Mouse (Mus musculus): ENCODE measurements around the gene Smoc1. TPM values are rescaled to one million over a fixed set of nuclear protein-coding genes. Genes with fewer than 3 reads are reported as not detected.

Smoc1 gene
- polyA plus RNA-seq, 1 experiment from 2014 or later, result 15.5 TPM

DNA sequence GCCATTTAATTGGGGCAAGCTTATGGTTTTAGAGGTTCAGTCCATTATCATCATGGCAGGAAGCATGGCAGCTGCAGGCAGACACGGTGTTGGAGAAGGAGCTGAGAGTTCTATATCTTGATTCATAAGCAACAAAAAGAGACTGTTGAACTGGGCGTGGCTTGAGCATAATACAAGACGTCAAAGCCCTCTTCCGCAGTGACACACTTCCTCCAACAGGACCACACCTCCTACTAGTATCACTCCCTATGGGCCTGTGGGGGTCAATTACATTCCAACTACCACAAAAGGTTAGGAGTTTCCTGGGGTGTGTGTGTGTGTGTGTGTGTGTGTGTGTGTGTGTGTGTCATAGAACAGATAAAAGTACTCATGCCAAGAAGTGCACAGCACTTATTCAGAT lies 25.7 kb upstream of the Smoc1 start:
- Histone ChIP-seq H3K9me3 (ENCODE audit: low read length) (no peaks in the 10 kb centered on the region), H3K4me3 (ENCODE audit: low read depth, low read length) (no peak overlapping the region), H3K4me2 (ENCODE audit: low read depth, low read length) (no peak overlapping the region), H3K36me3 (replicated peaks; ENCODE audit: insufficient read depth, low read length) (no peaks in the 10 kb centered on the region), H3K4me1 (ENCODE audit: insufficient read depth) (peaks cover 4% of the 10 kb centered on the region), H3K9ac (replicated peaks) (no peak overlapping the region), H3K27ac (ENCODE audit: low read depth) (no peak overlapping the region), H3K27me3 (ENCODE audit: insufficient read depth, low read length) (0 out of 2 replicates have a peak, but pooled peaks cover 3% of the 10 kb centered on the region)
- no peak for TF ChIP-seq EP300 (IDR thresholded peaks at IDR 0.05; ENCODE audit: low read depth)
- TF ChIP-seq CTCF (IDR thresholded peaks at IDR 0.05; ENCODE audit: low read depth), result no peak
- 59% methylated on average over 4 of the region's 4 CpGs for WGBS (ENCODE audit: insufficient replicate concordance)
- ATAC-seq (no peak), DNase-seq (no peak)

DNA sequence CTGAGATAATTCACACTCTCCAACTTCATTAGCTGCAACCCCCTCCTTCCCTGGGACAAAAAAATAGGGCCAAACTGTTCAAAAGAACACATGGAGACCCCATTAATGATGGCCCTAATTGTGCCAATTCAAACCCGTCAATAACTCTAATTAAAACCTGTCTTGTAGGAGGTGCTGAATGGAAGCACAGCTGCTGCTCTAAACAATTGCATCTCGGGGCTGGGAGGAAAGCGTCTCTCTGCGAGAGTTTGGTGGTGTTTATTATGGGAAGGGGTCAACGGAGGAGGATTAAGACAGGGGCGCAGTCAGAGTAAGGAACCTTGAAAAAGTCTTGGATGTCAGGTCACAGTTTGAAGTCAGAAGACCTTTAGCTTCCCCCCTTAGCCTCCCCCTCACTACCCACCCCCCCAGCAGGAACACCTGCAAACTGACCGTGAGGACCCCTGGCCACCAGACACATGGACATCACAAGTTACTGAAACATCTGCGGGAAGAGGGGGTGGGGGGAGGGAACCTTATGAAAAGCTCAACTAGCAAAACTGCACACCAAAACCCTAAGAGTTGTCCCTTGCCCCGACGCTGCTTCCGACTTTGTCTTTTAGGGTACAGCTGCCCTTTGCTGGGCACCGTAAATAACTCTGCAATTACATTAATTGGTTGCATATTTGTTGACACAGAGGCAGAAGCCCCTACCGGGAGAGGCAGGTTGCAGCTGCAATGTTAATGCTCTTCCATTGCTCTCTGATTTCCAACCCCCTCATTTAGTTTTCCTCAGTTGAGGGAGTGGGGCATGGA lies 23.6 kb upstream of the Smoc1 start:
- Histone ChIP-seq H3K4me2 (ENCODE audit: low read depth, low read length) (no peak overlapping the region), H3K9me3 (ENCODE audit: low read length) (no peaks in the 10 kb centered on the region), H3K9ac (replicated peaks) (no peak overlapping the region), H3K4me1 (ENCODE audit: insufficient read depth) (peaks cover 4% of the 10 kb centered on the region), H3K27ac (ENCODE audit: low read depth) (no peak overlapping the region), H3K4me3 (ENCODE audit: low read depth, low read length) (no peak overlapping the region), H3K36me3 (replicated peaks; ENCODE audit: insufficient read depth, low read length) (no peaks in the 10 kb centered on the region), H3K27me3 (ENCODE audit: insufficient read depth, low read length) (no peaks in the 10 kb centered on the region)
- TF ChIP-seq EP300 (IDR thresholded peaks at IDR 0.05; ENCODE audit: low read depth) (no peak), CTCF (IDR thresholded peaks at IDR 0.05; ENCODE audit: low read depth) (no peak)
- ATAC-seq (no peak), DNase-seq (no peak)
- 65% methylated on average over 13 of the region's 13 CpGs for WGBS (ENCODE audit: insufficient replicate concordance)

DNA sequence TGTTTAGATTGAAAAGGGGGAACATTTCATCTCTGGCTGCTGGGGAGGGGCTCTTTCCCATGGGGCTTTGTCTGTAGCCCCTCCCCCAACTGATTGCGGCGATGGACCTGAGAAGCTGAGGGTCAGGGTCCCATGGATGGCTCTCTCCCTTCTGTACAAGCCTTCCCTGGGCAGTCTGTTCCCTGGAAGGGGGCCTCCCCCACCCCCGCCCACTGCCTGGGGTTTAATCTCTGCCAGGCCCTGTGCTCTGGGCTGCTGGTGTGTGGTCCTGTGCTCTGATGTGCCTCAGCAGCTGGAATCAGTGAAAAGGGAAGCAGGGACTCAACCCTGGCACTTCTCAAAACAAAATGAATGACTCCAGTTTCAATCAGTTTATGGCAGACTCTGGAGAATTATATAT lies 16.8 kb upstream of the Smoc1 start:
- no peaks in the 10 kb centered on the region for H3K36me3 ChIP-seq (replicated peaks; ENCODE audit: insufficient read depth, low read length)
- H3K9ac ChIP-seq (replicated peaks), result no peak overlapping the region
- TF ChIP-seq EP300 (IDR thresholded peaks at IDR 0.05; ENCODE audit: low read depth), result no peak
- no peak for TF ChIP-seq CTCF (IDR thresholded peaks at IDR 0.05; ENCODE audit: low read depth)
- no peak overlapping the region for H3K4me3 ChIP-seq (ENCODE audit: low read depth, low read length)
- H3K27me3 ChIP-seq (ENCODE audit: insufficient read depth, low read length), result no peaks in the 10 kb centered on the region
- ATAC-seq (no peak), DNase-seq (no peak)
- WGBS (ENCODE audit: insufficient replicate concordance), result 43% methylated on average over 3 of the region's 3 CpGs
- no peaks in the 10 kb centered on the region for H3K9me3 ChIP-seq (ENCODE audit: low read length)
- no peak overlapping the region for H3K4me2 ChIP-seq (ENCODE audit: low read depth, low read length)
- H3K27ac ChIP-seq (ENCODE audit: low read depth), result no peak overlapping the region
- H3K4me1 ChIP-seq (ENCODE audit: insufficient read depth), result no peaks in the 10 kb centered on the region

DNA sequence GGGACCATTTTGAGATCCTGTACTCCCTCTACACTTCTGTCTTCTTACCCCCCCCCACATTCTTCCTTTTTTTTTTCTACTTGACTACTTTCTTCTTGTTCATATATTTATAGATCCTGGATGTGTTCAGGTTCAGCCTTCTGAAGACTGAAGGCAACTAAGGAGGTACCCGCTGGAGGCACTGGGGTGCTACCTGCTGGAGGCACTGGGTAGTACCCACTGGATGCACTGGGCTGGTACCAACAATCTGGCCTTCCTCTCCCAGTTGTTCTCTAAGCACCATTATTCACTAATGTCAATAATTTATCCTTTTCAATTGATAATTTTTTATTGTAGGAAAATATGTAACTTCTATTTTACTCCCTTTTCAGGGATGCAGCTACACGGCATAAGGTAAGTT lies 14.6 kb upstream of the Smoc1 start:
- DNase-seq, result no peak
- Histone ChIP-seq H3K4me2 (ENCODE audit: low read depth, low read length) (no peak overlapping the region), H3K36me3 (replicated peaks; ENCODE audit: insufficient read depth, low read length) (no peaks in the 10 kb centered on the region), H3K4me1 (ENCODE audit: insufficient read depth) (no peaks in the 10 kb centered on the region), H3K4me3 (ENCODE audit: low read depth, low read length) (no peak overlapping the region), H3K27ac (ENCODE audit: low read depth) (no peak overlapping the region), H3K9me3 (ENCODE audit: low read length) (no peaks in the 10 kb centered on the region), H3K27me3 (ENCODE audit: insufficient read depth, low read length) (no peaks in the 10 kb centered on the region), H3K9ac (replicated peaks) (no peak overlapping the region)
- ATAC-seq, result no peak
- TF ChIP-seq CTCF (IDR thresholded peaks at IDR 0.05; ENCODE audit: low read depth) (peak; percentile 29; the same call in 1 of the 2 replicates), EP300 (IDR thresholded peaks at IDR 0.05; ENCODE audit: low read depth) (no peak)
- 81% methylated on average over 2 of the region's 2 CpGs for WGBS (ENCODE audit: insufficient replicate concordance)

DNA sequence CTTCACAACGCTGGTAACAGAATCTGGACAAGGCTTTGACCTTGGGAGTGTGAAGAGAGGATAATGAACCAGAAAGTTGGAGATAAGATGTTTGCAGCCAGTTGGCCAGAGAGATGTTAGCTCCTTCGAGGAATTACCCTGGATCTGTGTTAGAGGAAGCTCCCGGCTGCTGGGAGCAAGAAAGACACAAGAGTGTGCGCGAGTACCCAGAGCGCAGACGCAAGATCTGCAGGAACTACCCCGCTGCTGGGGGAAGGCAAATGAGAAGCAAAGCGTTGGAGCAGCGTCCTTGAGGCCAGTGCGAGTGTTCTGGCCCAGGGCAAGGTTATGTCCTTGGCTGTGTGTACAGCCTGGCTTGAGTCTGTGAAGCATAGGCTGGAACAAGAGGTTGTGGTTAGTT lies 13.1 kb upstream of the Smoc1 start:
- H3K27me3 ChIP-seq (ENCODE audit: insufficient read depth, low read length), result no peaks in the 10 kb centered on the region
- DNase-seq, result no peak
- 63% methylated on average over 11 of the region's 11 CpGs for WGBS (ENCODE audit: insufficient replicate concordance)

DNA sequence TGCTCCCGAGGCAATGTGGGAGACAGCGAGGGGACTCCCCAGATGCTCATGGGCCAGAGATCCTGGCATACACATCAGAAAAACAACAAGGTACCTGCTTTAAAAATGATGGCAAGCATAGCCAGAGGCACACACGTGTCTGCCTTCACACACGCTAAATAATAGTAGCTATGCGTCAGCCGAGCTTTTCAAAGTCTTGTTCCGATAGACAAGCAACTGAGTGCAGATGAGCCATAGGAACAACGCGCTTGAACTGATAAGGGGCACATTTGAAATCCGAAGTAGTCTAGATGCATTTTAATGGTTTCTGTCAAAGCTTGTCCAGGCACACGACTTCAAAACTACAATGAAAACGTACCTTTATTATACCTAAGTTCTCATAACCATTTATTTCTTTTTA lies 9.0 kb upstream of the Smoc1 start:
- whole genome bisulfite sequencing (ENCODE audit: insufficient replicate concordance), result 84% methylated on average over 12 of the region's 12 CpGs
- Histone ChIP-seq H3K9ac (replicated peaks) (no peak overlapping the region), H3K4me1 (ENCODE audit: insufficient read depth) (no peaks in the 10 kb centered on the region), H3K27me3 (ENCODE audit: insufficient read depth, low read length) (no peaks in the 10 kb centered on the region), H3K4me2 (ENCODE audit: low read depth, low read length) (no peak overlapping the region), H3K27ac (ENCODE audit: low read depth) (no peak overlapping the region), H3K9me3 (ENCODE audit: low read length) (no peaks in the 10 kb centered on the region), H3K36me3 (replicated peaks; ENCODE audit: insufficient read depth, low read length) (no peaks in the 10 kb centered on the region), H3K4me3 (ENCODE audit: low read depth, low read length) (no peak overlapping the region)
- ATAC-seq, result no peak
- TF ChIP-seq EP300 (IDR thresholded peaks at IDR 0.05; ENCODE audit: low read depth) (no peak), CTCF (IDR thresholded peaks at IDR 0.05; ENCODE audit: low read depth) (no peak)
- DNase-seq, result no peak

More for the DNA sequence above, 13.1 kb upstream of the Smoc1 start:
- TF ChIP-seq CTCF (IDR thresholded peaks at IDR 0.05; ENCODE audit: low read depth) (no peak), EP300 (IDR thresholded peaks at IDR 0.05; ENCODE audit: low read depth) (no peak)
- no peak for ATAC-seq
- no peak overlapping the region for H3K4me2 ChIP-seq (ENCODE audit: low read depth, low read length)
- H3K27ac ChIP-seq (ENCODE audit: low read depth), result no peak overlapping the region
- H3K36me3 ChIP-seq (replicated peaks; ENCODE audit: insufficient read depth, low read length), result no peaks in the 10 kb centered on the region
- no peak overlapping the region for H3K4me3 ChIP-seq (ENCODE audit: low read depth, low read length)
- H3K9me3 ChIP-seq (ENCODE audit: low read length), result no peaks in the 10 kb centered on the region
- no peak overlapping the region for H3K9ac ChIP-seq (replicated peaks)
- no peaks in the 10 kb centered on the region for H3K4me1 ChIP-seq (ENCODE audit: insufficient read depth)

Data from liver, postnatal 0 days (tissue).